Mouse (Mus musculus): ENCODE results near the gene Ccdc18. TPM values are rescaled to one million over a fixed set of nuclear protein-coding genes. Genes with fewer than 3 reads are reported as not detected.
"Not testable (repeated sequence)": the region's sequence is repeated elsewhere in the genome, so short reads cannot be mapped to it uniquely, and the experiment has no call there.

The Ccdc18 gene
- polyA plus RNA-seq (2012; fragmentation: generic; extraction: Trizol): 0.38 TPM

DNA sequence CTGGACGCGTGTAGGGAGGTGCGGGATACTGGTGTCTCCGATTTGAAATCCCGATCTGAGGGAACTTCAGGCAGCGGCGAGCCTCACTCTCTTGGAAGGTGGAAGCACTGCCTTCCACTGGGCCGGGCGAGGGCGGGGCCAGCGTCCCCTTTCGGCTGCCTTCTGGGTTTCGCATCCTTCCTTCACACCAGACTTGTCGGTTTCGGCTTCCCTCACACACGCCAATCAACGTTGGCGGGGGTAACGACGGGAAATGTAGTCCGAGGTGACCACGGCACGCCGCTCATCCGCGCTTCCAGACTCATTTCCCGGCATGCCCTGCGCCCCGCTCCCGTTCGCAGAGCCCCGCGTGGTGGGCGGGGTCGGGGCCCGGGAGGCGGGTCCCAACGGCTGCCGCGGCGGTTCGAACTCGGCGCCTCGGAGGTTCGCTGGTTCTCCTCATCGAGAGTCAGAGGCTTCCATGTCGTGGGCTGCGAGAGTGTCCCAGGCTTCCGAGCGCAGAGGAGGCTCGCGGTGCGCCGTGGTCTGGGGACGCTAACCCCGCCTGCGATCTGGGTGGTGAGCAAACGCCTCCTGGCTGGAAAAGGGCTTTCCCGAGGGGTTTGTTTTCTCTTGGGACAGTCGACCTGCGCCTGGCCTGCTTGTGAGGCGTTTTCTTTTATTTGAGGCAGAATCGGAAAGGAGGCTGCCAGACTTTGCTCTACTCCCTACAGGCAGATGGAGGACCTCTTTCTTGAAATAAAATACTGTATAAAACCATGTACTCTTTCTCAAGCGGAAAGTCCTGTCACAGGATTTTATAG is at the start of gene Ccdc18, which contains the start of gene Tmed5:
TSS of gene Ccdc18 (plus strand) at position 435 of the 803 bp plus-strand sequence.
TSS of gene Tmed5 (minus strand) at position 180 of the 803 bp plus-strand sequence.
- TF ChIP-seq REST (IDR thresholded peaks at IDR 0.05; ENCODE audit: insufficient read depth, insufficient read length) (no peak), POLR2A (IDR thresholded peaks at IDR 0.05; ENCODE audit: insufficient read length, low read depth) (peak; percentile 83), E2F4 (IDR thresholded peaks at IDR 0.05; ENCODE audit: insufficient read depth) (peak; percentile 89), CEBPB (IDR thresholded peaks at IDR 0.05; ENCODE audit: insufficient read depth, poor library complexity, severe bottlenecking) (no peak), USF1 (IDR thresholded peaks at IDR 0.05; ENCODE audit: low read depth) (no peak), POLR2AphosphoS2 (IDR thresholded peaks at IDR 0.05; ENCODE audit: insufficient read length, low read depth) (peak; percentile 81)
- Histone ChIP-seq H3K4me2 (ENCODE audit: low read depth) (peak within 1 kb of the TSS; percentile 79), H3K36me3 (ENCODE audit: control insufficient read depth, insufficient read depth) (no peaks in the 10 kb centered on the region), H3K27me3 (ENCODE audit: control insufficient read depth, insufficient read depth, insufficient read length) (no peaks in the 10 kb centered on the region), H3ac (ENCODE audit: control insufficient read depth, insufficient read length) (peak within 1 kb of the TSS; percentile 35), H3K79me2 (ENCODE audit: control insufficient read depth, insufficient read depth) (peaks cover 25% of the 10 kb centered on the region), H3K4me3 (peak within 1 kb of the TSS; percentile 76)

DNA sequence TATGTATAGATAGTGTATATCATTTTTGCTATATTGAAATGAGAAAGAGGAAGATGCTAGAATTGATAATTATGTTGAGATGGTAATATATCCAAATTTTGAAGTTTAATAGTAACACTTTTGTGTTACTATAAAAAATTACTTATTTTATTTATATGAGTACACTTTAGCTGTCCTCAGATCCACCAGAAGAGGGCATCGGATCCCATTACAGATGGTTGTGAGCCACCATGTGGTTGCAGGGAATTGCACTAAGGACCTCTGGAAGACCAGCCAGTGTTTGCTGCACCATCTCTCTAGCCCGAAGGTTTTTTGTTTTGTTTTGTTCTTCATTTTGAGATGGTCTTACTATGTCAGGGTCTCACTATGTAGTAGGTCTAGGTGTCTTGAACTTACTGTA is 47.2 kb upstream of the Ccdc18 start:
- H3K36me3 ChIP-seq (ENCODE audit: control insufficient read depth, insufficient read depth): peaks cover 39% of the 10 kb centered on the region

DNA sequence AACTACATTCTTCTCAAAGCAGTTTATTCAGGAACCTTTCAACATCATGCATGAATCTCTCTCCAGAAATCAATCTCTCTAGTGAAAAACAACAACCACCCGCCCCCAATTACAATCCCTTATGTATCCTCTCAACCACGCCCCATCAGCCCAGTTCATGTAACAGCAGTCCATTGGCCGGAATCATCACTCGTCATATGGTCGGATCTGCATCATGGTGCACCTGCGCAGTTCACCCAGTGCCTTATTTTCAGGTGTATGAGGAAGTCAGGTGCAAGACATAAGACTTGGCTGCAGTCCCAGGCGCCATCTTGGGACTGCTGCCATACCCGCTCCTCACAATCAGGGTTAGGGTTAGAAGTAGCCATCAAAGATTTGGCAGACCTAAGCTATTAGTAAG is 39.9 kb upstream of the Ccdc18 start:
- not testable (repeated sequence) for H3ac ChIP-seq (ENCODE audit: control insufficient read depth, insufficient read length); H3K27me3 ChIP-seq (ENCODE audit: control insufficient read depth, insufficient read depth, insufficient read length); H3K4me2 ChIP-seq (ENCODE audit: low read depth); H3K79me2 ChIP-seq (ENCODE audit: control insufficient read depth, insufficient read depth); H3K4me3 ChIP-seq
- peaks cover 39% of the 10 kb centered on the region for H3K36me3 ChIP-seq (ENCODE audit: control insufficient read depth, insufficient read depth)

More for the DNA sequence above, 47.2 kb upstream of the Ccdc18 start:
- Histone ChIP-seq H3K79me2 (ENCODE audit: control insufficient read depth, insufficient read depth) (peaks cover 11% of the 10 kb centered on the region), H3K27me3 (ENCODE audit: control insufficient read depth, insufficient read depth, insufficient read length) (no peaks in the 10 kb centered on the region), H3K4me2 (ENCODE audit: low read depth) (no peak overlapping the region), H3ac (ENCODE audit: control insufficient read depth, insufficient read length) (no peak overlapping the region), H3K4me3 (no peak overlapping the region)
- TF ChIP-seq MYOG (IDR thresholded peaks at IDR 0.05; ENCODE audit: control insufficient read depth in 1 of 3, insufficient read depth in 1 of 3, insufficient read length in 2 of 3, low read depth in 2 of 3) (no peak), MYOD1 (IDR thresholded peaks at IDR 0.05; ENCODE audit: control insufficient read depth in 1 of 3, insufficient read length in 2 of 3, low read depth in 2 of 3) (no peak), SRF (IDR thresholded peaks at IDR 0.05; ENCODE audit: control insufficient read depth, insufficient read length, low read depth) (no peak), TCF12 (IDR thresholded peaks at IDR 0.05; ENCODE audit: insufficient read depth, poor library complexity, severe bottlenecking) (no peak), CEBPB (IDR thresholded peaks at IDR 0.05; ENCODE audit: insufficient read depth, poor library complexity, severe bottlenecking) (no peak), TCF3 (IDR thresholded peaks at IDR 0.05; ENCODE audit: insufficient read length, low read depth) (no peak), USF1 (IDR thresholded peaks at IDR 0.05; ENCODE audit: low read depth) (no peak), POLR2AphosphoS2 (IDR thresholded peaks at IDR 0.05; ENCODE audit: insufficient read length, low read depth) (no peak), E2F4 (IDR thresholded peaks at IDR 0.05; ENCODE audit: insufficient read depth) (no peak), REST (IDR thresholded peaks at IDR 0.05; ENCODE audit: insufficient read depth, insufficient read length) (no peak), POLR2A (IDR thresholded peaks at IDR 0.05; ENCODE audit: insufficient read length, low read depth) (no peak)

DNA sequence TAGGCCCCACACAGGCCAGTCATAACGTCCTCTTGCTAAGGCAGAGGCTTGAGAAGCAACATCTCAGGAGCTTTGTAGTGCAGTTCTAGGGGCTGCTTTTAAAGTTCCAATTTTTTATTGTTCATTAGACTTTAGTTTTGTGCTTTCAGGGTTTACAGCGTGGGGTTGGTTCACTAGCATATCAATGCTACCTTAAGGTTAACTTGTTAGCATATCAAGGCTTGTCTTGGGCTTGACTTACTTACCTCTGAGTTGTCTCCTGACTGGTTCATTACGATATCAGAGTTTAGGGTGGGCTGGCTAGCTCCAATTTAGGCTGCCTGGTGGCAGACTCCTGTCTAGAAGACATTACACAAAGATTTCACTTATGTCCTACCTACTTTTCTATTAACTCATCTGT is 35.0 kb upstream of the Ccdc18 start:
- H3K4me2 ChIP-seq (ENCODE audit: low read depth): no peak overlapping the region
- H3K36me3 ChIP-seq (ENCODE audit: control insufficient read depth, insufficient read depth): peaks cover 36% of the 10 kb centered on the region
- H3K4me3 ChIP-seq: no peak overlapping the region
- H3K27me3 ChIP-seq (ENCODE audit: control insufficient read depth, insufficient read depth, insufficient read length): no peaks in the 10 kb centered on the region
- H3K79me2 ChIP-seq (ENCODE audit: control insufficient read depth, insufficient read depth): no peaks in the 10 kb centered on the region
- TF ChIP-seq REST (IDR thresholded peaks at IDR 0.05; ENCODE audit: insufficient read depth, insufficient read length) (no peak), POLR2AphosphoS2 (IDR thresholded peaks at IDR 0.05; ENCODE audit: insufficient read length, low read depth) (no peak), MYOG (IDR thresholded peaks at IDR 0.05; ENCODE audit: control insufficient read depth in 1 of 3, insufficient read depth in 1 of 3, insufficient read length in 2 of 3, low read depth in 2 of 3) (no peak), CEBPB (IDR thresholded peaks at IDR 0.05; ENCODE audit: insufficient read depth, poor library complexity, severe bottlenecking) (no peak), TCF12 (IDR thresholded peaks at IDR 0.05; ENCODE audit: insufficient read depth, poor library complexity, severe bottlenecking) (no peak), MAX (IDR thresholded peaks at IDR 0.05; ENCODE audit: low read depth) (no peak)
- no peak overlapping the region for H3ac ChIP-seq (ENCODE audit: control insufficient read depth, insufficient read length)

DNA sequence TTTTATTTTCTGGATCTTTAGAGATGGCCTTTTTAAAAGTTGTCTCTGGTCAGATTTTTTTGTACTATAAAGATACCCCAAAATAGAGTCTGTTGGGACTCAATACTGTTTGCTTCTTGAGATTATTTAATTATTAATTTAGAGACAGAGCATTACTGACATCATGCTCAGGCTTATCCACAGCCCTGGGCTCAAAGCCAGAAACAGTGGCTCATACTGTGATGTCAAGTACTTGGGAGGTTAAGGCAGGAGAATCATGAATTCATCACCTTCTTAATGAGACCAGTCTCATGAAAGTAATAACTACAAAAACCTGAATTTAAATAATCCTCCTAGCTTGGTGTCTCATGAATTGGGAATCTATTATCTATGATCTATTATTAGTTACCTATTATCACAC is 32.5 kb upstream of the Ccdc18 start:
- H3K4me3 ChIP-seq: no peak overlapping the region
- no peaks in the 10 kb centered on the region for H3K79me2 ChIP-seq (ENCODE audit: control insufficient read depth, insufficient read depth)
- H3K27me3 ChIP-seq (ENCODE audit: control insufficient read depth, insufficient read depth, insufficient read length): no peaks in the 10 kb centered on the region
- TF ChIP-seq USF1 (IDR thresholded peaks at IDR 0.05; ENCODE audit: low read depth) (no peak), TCF3 (IDR thresholded peaks at IDR 0.05; ENCODE audit: insufficient read length, low read depth) (no peak), TCF12 (IDR thresholded peaks at IDR 0.05; ENCODE audit: insufficient read depth, poor library complexity, severe bottlenecking) (no peak), POLR2AphosphoS2 (IDR thresholded peaks at IDR 0.05; ENCODE audit: insufficient read length, low read depth) (no peak), MAX (IDR thresholded peaks at IDR 0.05; ENCODE audit: low read depth) (no peak), CEBPB (IDR thresholded peaks at IDR 0.05; ENCODE audit: insufficient read depth, poor library complexity, severe bottlenecking) (no peak), MYOD1 (IDR thresholded peaks at IDR 0.05; ENCODE audit: control insufficient read depth in 1 of 3, insufficient read length in 2 of 3, low read depth in 2 of 3) (no peak), E2F4 (IDR thresholded peaks at IDR 0.05; ENCODE audit: insufficient read depth) (no peak), SRF (IDR thresholded peaks at IDR 0.05; ENCODE audit: control insufficient read depth, insufficient read length, low read depth) (no peak), MYOG (IDR thresholded peaks at IDR 0.05; ENCODE audit: control insufficient read depth in 1 of 3, insufficient read depth in 1 of 3, insufficient read length in 2 of 3, low read depth in 2 of 3) (no peak), POLR2A (IDR thresholded peaks at IDR 0.05; ENCODE audit: insufficient read length, low read depth) (no peak), REST (IDR thresholded peaks at IDR 0.05; ENCODE audit: insufficient read depth, insufficient read length) (no peak)
- H3ac ChIP-seq (ENCODE audit: control insufficient read depth, insufficient read length): no peak overlapping the region
- H3K4me2 ChIP-seq (ENCODE audit: low read depth): no peak overlapping the region
- peaks cover 28% of the 10 kb centered on the region for H3K36me3 ChIP-seq (ENCODE audit: control insufficient read depth, insufficient read depth)
